Mouse (Mus musculus): ENCODE data around the gene Olfr159.

- TF ChIP-seq CTCF (IDR thresholded peaks at IDR 0.05; ENCODE audit: borderline replicate concordance, insufficient read depth, low read depth, low read length): peak; percentile 37; the same call in 1 of the 2 replicates
- TF ChIP-seq POLR2A (IDR thresholded peaks at IDR 0.05; ENCODE audit: borderline replicate concordance, insufficient read depth, low read length): no peak
Measured at GRCm38 (mm10) chr4:43745187-43745586, 25.6 kb downstream of the Olfr159 start.

Measured in cerebellum, adult 2 months (tissue).